Mouse (Mus musculus) lung, postnatal 0 days (tissue): Measurements from ENCODE around the gene Chst8.

Experiments used
- CTCF ChIP-seq: IDR thresholded peaks from 2 replicates; pipeline ENCODE4 v1.5.1; 2016; ENCODE audit warnings: antibody characterized with exemption, mild to moderate bottlenecking
- EP300 ChIP-seq: IDR thresholded peaks from 2 replicates; pipeline ENCODE4 v1.6.1; 2016; ENCODE audit warnings: antibody characterized with exemption, mild to moderate bottlenecking, control low read depth

DNA sequence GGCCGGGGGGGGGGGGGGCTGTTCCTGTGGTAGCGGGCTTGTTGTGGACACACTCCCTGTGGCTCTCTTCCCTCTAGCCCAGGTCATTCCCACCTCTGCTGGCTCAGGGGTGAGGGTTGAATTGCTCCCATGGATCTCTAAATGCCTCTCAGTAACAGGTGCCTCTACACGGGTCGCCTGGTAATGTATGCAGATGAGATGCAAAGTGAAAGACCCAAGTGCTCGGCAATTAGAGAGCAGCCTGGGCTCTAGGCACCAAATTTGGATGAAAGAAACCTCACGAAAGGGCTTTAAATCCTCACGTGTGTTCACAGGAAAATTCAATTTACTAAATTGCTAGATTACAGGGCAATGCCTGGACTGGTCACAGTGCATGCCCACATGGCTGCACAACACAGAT is 126.7 kb downstream of the Chst8 start:
- TF ChIP-seq CTCF (no peak), EP300 (no peak)
